Mouse (Mus musculus): ENCODE measurements around the gene Zfhx3. TPM values are rescaled to one million over a fixed set of nuclear protein-coding genes. Genes with fewer than 3 reads are reported as not detected.

Gene Zfhx3
- polyA plus RNA-seq, 1 experiment from 2014 or later: 4.4 TPM

GRCm38 (mm10) chr8:108884947-108885346 lies 942.5 kb downstream of the Zfhx3 start:
- H3K4me2 ChIP-seq: no peak overlapping the region
- no peak for ATAC-seq (replicated peaks; ENCODE audit: insufficient number of reproducible peaks, insufficient read depth, low FRiP score, low read depth)
- no peak overlapping the region for H3K4me3 ChIP-seq
- 56% methylated on average over 4 of the region's 4 CpGs for WGBS
- H3K27me3 ChIP-seq: no peaks in the 10 kb centered on the region
- no peak overlapping the region for H3K9ac ChIP-seq
- H3K9me3 ChIP-seq (replicated peaks): no peaks in the 10 kb centered on the region
- H3K4me1 ChIP-seq (replicated peaks): peaks cover 33% of the 10 kb centered on the region
- peak overlapping the region; percentile 22; the same call in 1 of the 2 replicates for H3K27ac ChIP-seq
- no peaks in the 10 kb centered on the region for H3K36me3 ChIP-seq

GRCm38 (mm10) chr8:108885450-108885849 lies 943.0 kb downstream of the Zfhx3 start:
- Histone ChIP-seq H3K4me2 (no peak overlapping the region), H3K4me1 (replicated peaks) (peaks cover 29% of the 10 kb centered on the region), H3K36me3 (no peaks in the 10 kb centered on the region), H3K27ac (peak overlapping the region; percentile 22; the same call in 1 of the 2 replicates), H3K9me3 (replicated peaks) (no peaks in the 10 kb centered on the region), H3K4me3 (no peak overlapping the region), H3K27me3 (no peaks in the 10 kb centered on the region), H3K9ac (no peak overlapping the region)
- ATAC-seq (replicated peaks; ENCODE audit: insufficient number of reproducible peaks, insufficient read depth, low FRiP score, low read depth): no peak
- 64% methylated on average over 14 of the region's 14 CpGs for WGBS

- Histone ChIP-seq H3K9me3 (replicated peaks) (no peaks in the 10 kb centered on the region), H3K4me2 (no peak overlapping the region), H3K4me3 (no peak overlapping the region), H3K27ac (peak overlapping the region; percentile 20; the same call in 1 of the 2 replicates), H3K27me3 (no peaks in the 10 kb centered on the region), H3K36me3 (no peaks in the 10 kb centered on the region), H3K9ac (no peak overlapping the region), H3K4me1 (replicated peaks) (peaks cover 27% of the 10 kb centered on the region)
- no peak for ATAC-seq (replicated peaks; ENCODE audit: insufficient number of reproducible peaks, insufficient read depth, low FRiP score, low read depth)
- 84% methylated on average over 12 of the region's 12 CpGs for WGBS
Observed at GRCm38 (mm10) chr8:108885861-108886260, 943.4 kb downstream of the Zfhx3 start.

GRCm38 (mm10) chr8:108886599-108887255 lies 944.3 kb downstream of the Zfhx3 start:
- Histone ChIP-seq H3K36me3 (no peaks in the 10 kb centered on the region), H3K4me2 (peak overlapping the region; percentile 63), H3K27ac (peak overlapping the region; percentile 69), H3K4me3 (peak overlapping the region; percentile 43), H3K9ac (peak overlapping the region; percentile 51), H3K4me1 (replicated peaks) (peaks cover 27% of the 10 kb centered on the region), H3K9me3 (replicated peaks) (no peaks in the 10 kb centered on the region), H3K27me3 (no peaks in the 10 kb centered on the region)
- peak; percentile 61 for ATAC-seq (replicated peaks; ENCODE audit: insufficient number of reproducible peaks, insufficient read depth, low FRiP score, low read depth)
- WGBS: 17% methylated on average over 12 of the region's 12 CpGs

- peak overlapping the region; percentile 43; the same call in 1 of the 2 replicates for H3K4me3 ChIP-seq
- WGBS: 74% methylated on average over 14 of the region's 14 CpGs
- no peaks in the 10 kb centered on the region for H3K9me3 ChIP-seq (replicated peaks)
- peak overlapping the region; percentile 69; the same call in 1 of the 2 replicates for H3K27ac ChIP-seq
- H3K4me2 ChIP-seq: peak overlapping the region; percentile 63; the same call in 1 of the 2 replicates
- no peaks in the 10 kb centered on the region for H3K36me3 ChIP-seq
- 0 out of 2 replicates have a peak, but pooled peaks have one; percentile 18 for ATAC-seq (replicated peaks; ENCODE audit: insufficient number of reproducible peaks, insufficient read depth, low FRiP score, low read depth)
- peak overlapping the region; percentile 51; the same call in 1 of the 2 replicates for H3K9ac ChIP-seq
- H3K4me1 ChIP-seq (replicated peaks): peaks cover 26% of the 10 kb centered on the region
- no peaks in the 10 kb centered on the region for H3K27me3 ChIP-seq
Observed at GRCm38 (mm10) chr8:108887256-108887615, 944.8 kb downstream of the Zfhx3 start.

GRCm38 (mm10) chr8:108887890-108888289 lies 945.4 kb downstream of the Zfhx3 start:
- no peaks in the 10 kb centered on the region for H3K9me3 ChIP-seq (replicated peaks)
- no peak overlapping the region for H3K4me3 ChIP-seq
- H3K36me3 ChIP-seq: no peaks in the 10 kb centered on the region
- no peak overlapping the region for H3K9ac ChIP-seq
- 87% methylated on average over 8 of the region's 8 CpGs for WGBS
- no peak for ATAC-seq (replicated peaks; ENCODE audit: insufficient number of reproducible peaks, insufficient read depth, low FRiP score, low read depth)
- H3K27me3 ChIP-seq: no peaks in the 10 kb centered on the region
- peaks cover 24% of the 10 kb centered on the region for H3K4me1 ChIP-seq (replicated peaks)
- no peak overlapping the region for H3K27ac ChIP-seq
- no peak overlapping the region for H3K4me2 ChIP-seq

- H3K9me3 ChIP-seq (replicated peaks): no peaks in the 10 kb centered on the region
- 55% methylated on average over 4 of the region's 4 CpGs for WGBS
- no peak overlapping the region for H3K27ac ChIP-seq
- peaks cover 22% of the 10 kb centered on the region for H3K4me1 ChIP-seq (replicated peaks)
- no peaks in the 10 kb centered on the region for H3K27me3 ChIP-seq
- no peak overlapping the region for H3K4me3 ChIP-seq
- no peaks in the 10 kb centered on the region for H3K36me3 ChIP-seq
- ATAC-seq (replicated peaks; ENCODE audit: insufficient number of reproducible peaks, insufficient read depth, low FRiP score, low read depth): no peak
- H3K9ac ChIP-seq: no peak overlapping the region
- H3K4me2 ChIP-seq: no peak overlapping the region
Observed at GRCm38 (mm10) chr8:108888924-108889323, 946.5 kb downstream of the Zfhx3 start.

GRCm38 (mm10) chr8:108889406-108889805 lies 947.0 kb downstream of the Zfhx3 start:
- H3K36me3 ChIP-seq: no peaks in the 10 kb centered on the region
- H3K9me3 ChIP-seq (replicated peaks): no peaks in the 10 kb centered on the region
- H3K4me2 ChIP-seq: no peak overlapping the region
- H3K27ac ChIP-seq: no peak overlapping the region
- H3K27me3 ChIP-seq: no peaks in the 10 kb centered on the region
- H3K4me3 ChIP-seq: no peak overlapping the region
- ATAC-seq (replicated peaks; ENCODE audit: insufficient number of reproducible peaks, insufficient read depth, low FRiP score, low read depth): no peak
- peaks cover 26% of the 10 kb centered on the region for H3K4me1 ChIP-seq (replicated peaks)
- no peak overlapping the region for H3K9ac ChIP-seq
- WGBS: 41% methylated on average over 5 of the region's 5 CpGs

GRCm38 (mm10) chr8:108894287-108894686 lies 951.8 kb downstream of the Zfhx3 start:
- peak overlapping the region; percentile 79 for H3K27ac ChIP-seq
- no peak overlapping the region for H3K9ac ChIP-seq
- H3K4me3 ChIP-seq: no peak overlapping the region
- ATAC-seq (replicated peaks; ENCODE audit: insufficient number of reproducible peaks, insufficient read depth, low FRiP score, low read depth): no peak; the same call in 1 of the 2 replicates
- H3K9me3 ChIP-seq (replicated peaks): no peaks in the 10 kb centered on the region
- no peaks in the 10 kb centered on the region for H3K27me3 ChIP-seq
- H3K4me2 ChIP-seq: peak overlapping the region; percentile 28
- WGBS: 12% methylated on average over 10 of the region's 10 CpGs
- peaks cover 58% of the 10 kb centered on the region for H3K4me1 ChIP-seq (replicated peaks)
- no peaks in the 10 kb centered on the region for H3K36me3 ChIP-seq

- Histone ChIP-seq H3K27ac (peak overlapping the region; percentile 79), H3K4me1 (replicated peaks) (peaks cover 67% of the 10 kb centered on the region), H3K9ac (peak overlapping the region; percentile 39; the same call in 1 of the 2 replicates), H3K27me3 (no peaks in the 10 kb centered on the region), H3K4me2 (peak overlapping the region; percentile 54), H3K36me3 (no peaks in the 10 kb centered on the region), H3K4me3 (no peak overlapping the region), H3K9me3 (replicated peaks) (no peaks in the 10 kb centered on the region)
- 39% methylated on average over 18 of the region's 18 CpGs for WGBS
- ATAC-seq (replicated peaks; ENCODE audit: insufficient number of reproducible peaks, insufficient read depth, low FRiP score, low read depth): peak; percentile 69
Observed at GRCm38 (mm10) chr8:108896468-108897346, 954.3 kb downstream of the Zfhx3 start.

GRCm38 (mm10) chr8:108897347-108898100 lies 955.1 kb downstream of the Zfhx3 start:
- Histone ChIP-seq H3K9ac (no peak overlapping the region), H3K4me3 (no peak overlapping the region), H3K4me2 (no peak overlapping the region), H3K9me3 (replicated peaks) (no peaks in the 10 kb centered on the region), H3K27ac (peak overlapping the region; percentile 79), H3K36me3 (no peaks in the 10 kb centered on the region), H3K4me1 (replicated peaks) (peaks cover 67% of the 10 kb centered on the region), H3K27me3 (no peaks in the 10 kb centered on the region)
- 46% methylated on average over 7 of the region's 7 CpGs for WGBS
- no peak for ATAC-seq (replicated peaks; ENCODE audit: insufficient number of reproducible peaks, insufficient read depth, low FRiP score, low read depth)

All from heart, embryonic 15.5 days (tissue).